Mouse (Mus musculus) stomach, embryonic 16.5 days (tissue): ENCODE measurements around the gene Hist1h2bk. TPM values are rescaled to one million over a fixed set of nuclear protein-coding genes. Genes with fewer than 3 reads are reported as not detected.
"Not testable (repeated sequence)": the region's sequence is repeated elsewhere in the genome, so short reads cannot be mapped to it uniquely, and the experiment has no call there.

Source experiments
- ATAC-seq: fragments of 200-750 bp; cut with Nextera tagmentation; 2 replicates; pipeline ENCODE4 v1.8.0; 2017; ENCODE audit warnings: moderate number of reproducible peaks, moderate TSS enrichment; ENCODE audit not compliant: insufficient read depth, low FRiP score
- H3K27ac ChIP-seq: fragments of 300-500 bp; sonication (generic); 2 replicates; pipeline ENCODE4 v1.5.1; 2014; ENCODE audit warnings: low read length
- H3K27me3 ChIP-seq: fragments of 300-500 bp; sonication (generic); 2 replicates; pipeline ENCODE4 v1.6.1; 2014; ENCODE audit warnings: low read length, control low read depth, mixed read lengths; ENCODE audit not compliant: control insufficient read depth, insufficient read depth
- H3K36me3 ChIP-seq: fragments of 300-500 bp; sonication (generic); 2 replicates; pipeline ENCODE4 v1.6.1; 2014; ENCODE audit warnings: low read length; ENCODE audit not compliant: control insufficient read depth, insufficient read depth
- H3K4me1 ChIP-seq: fragments of 300-500 bp; sonication (generic); 2 replicates; pipeline ENCODE4 v1.6.1; 2014; ENCODE audit warnings: low read length, control low read depth, mixed read lengths; ENCODE audit not compliant: control insufficient read depth, insufficient read depth
- H3K4me2 ChIP-seq: fragments of 300-500 bp; sonication (generic); 2 replicates; pipeline ENCODE4 v1.6.1; 2014; ENCODE audit warnings: low read depth, low read length, mixed read lengths
- H3K4me3 ChIP-seq: fragments of 300-500 bp; sonication (generic); replicated peaks from 2 replicates; pipeline ENCODE4 v1.5.1; 2014; ENCODE audit warnings: mild to moderate bottlenecking, low read length
- H3K9ac ChIP-seq: fragments of 300-500 bp; sonication (generic); 2 replicates; pipeline ENCODE4 v1.6.1; 2014; ENCODE audit warnings: low read length
- H3K9me3 ChIP-seq: fragments of 300-500 bp; sonication (generic); replicated peaks from 2 replicates; pipeline ENCODE4 v1.6.1; 2016; ENCODE audit warnings: low read length, control low read depth; ENCODE audit not compliant: control insufficient read depth
- WGBS: fragments of 180-500 bp; shearing (Covaris S2); extraction: QIAGEN DNeasy Blood & Tissue Kit; methylation state at CpG from one replicate; pipeline ENCODE4 v1.1.7; 2014; 5-methylcytosine and 5-hydroxymethylcytosine counted together
- microRNA-seq: library from miRNA; unstranded; fragments of <30 nt; microRNA quantifications from one replicate; pipeline ENCODE4, GENCODE M21; 2016
- polyA plus RNA-seq: library from polyadenylated mRNA; unstranded; fragments of >200 nt; fragmentation: Nextera tagmentation; extraction: Ambion mirVana; gene quantifications from 2 replicates; pipeline ENCODE4 v1.2.1, GENCODE M21; 2015

Hist1h2bk gene
- polyA plus RNA-seq, 1 experiment from 2014 or later = 2.6 TPM

GRCm38 (mm10) chr13:22051523-22051859, 15.8 kb downstream of the Hist1h2bk start:
- Histone ChIP-seq H3K4me1 (no peaks in the 10 kb centered on the region), H3K27ac (peak overlapping the region; percentile 85; the same call in 1 of the 2 replicates), H3K9ac (peak overlapping the region; percentile 80), H3K4me3 (peak overlapping the region; percentile 64), H3K4me2 (peak overlapping the region; percentile 80), H3K36me3 (no peaks in the 10 kb centered on the region), H3K27me3 (no peaks in the 10 kb centered on the region), H3K9me3 (no peaks in the 10 kb centered on the region)
- ATAC-seq = no peak
- WGBS = 5% methylated on average over 5 of the region's 5 CpGs

- WGBS = 88% methylated on average over 1 of the region's 1 CpGs
- Histone ChIP-seq H3K27ac (no peak overlapping the region), H3K4me3 (no peak overlapping the region), H3K4me2 (no peak overlapping the region), H3K36me3 (no peaks in the 10 kb centered on the region), H3K9ac (no peak overlapping the region), H3K27me3 (no peaks in the 10 kb centered on the region), H3K9me3 (no peaks in the 10 kb centered on the region), H3K4me1 (no peaks in the 10 kb centered on the region)
- no peak for ATAC-seq
Observed at GRCm38 (mm10) chr13:22053754-22054153, 18.1 kb downstream of the Hist1h2bk start.

GRCm38 (mm10) chr13:22061422-22061821, 25.8 kb downstream of the Hist1h2bk start:
- H3K4me1 ChIP-seq = no peaks in the 10 kb centered on the region
- no peak overlapping the region for H3K4me3 ChIP-seq
- no peaks in the 10 kb centered on the region for H3K27me3 ChIP-seq
- H3K9ac ChIP-seq = no peak overlapping the region
- no peaks in the 10 kb centered on the region for H3K36me3 ChIP-seq
- no peak overlapping the region for H3K4me2 ChIP-seq
- WGBS = 50% methylated on average over 1 of the region's 1 CpGs
- no peak overlapping the region for H3K27ac ChIP-seq
- peaks cover 2% of the 10 kb centered on the region; the same call in 1 of the 2 replicates for H3K9me3 ChIP-seq
- ATAC-seq = no peak

GRCm38 (mm10) chr13:22063468-22063867, 27.8 kb downstream of the Hist1h2bk start:
- H3K4me2 ChIP-seq = no peak overlapping the region
- H3K36me3 ChIP-seq = no peaks in the 10 kb centered on the region
- no peak overlapping the region for H3K9ac ChIP-seq
- 60% methylated on average over 1 of the region's 1 CpGs for WGBS
- no peak overlapping the region for H3K27ac ChIP-seq
- H3K4me3 ChIP-seq = no peak overlapping the region
- H3K9me3 ChIP-seq = peaks cover 4% of the 10 kb centered on the region; the same call in 1 of the 2 replicates
- ATAC-seq = no peak
- H3K4me1 ChIP-seq = no peaks in the 10 kb centered on the region
- H3K27me3 ChIP-seq = no peaks in the 10 kb centered on the region

- not testable (repeated sequence) for H3K27me3 ChIP-seq, ATAC-seq, H3K9ac ChIP-seq, H3K4me3 ChIP-seq, H3K9me3 ChIP-seq, H3K36me3 ChIP-seq, H3K27ac ChIP-seq, H3K4me1 ChIP-seq, H3K4me2 ChIP-seq
- WGBS = 81% methylated on average over 1 of the region's 1 CpGs
Observed at GRCm38 (mm10) chr13:22084140-22084539, 48.5 kb downstream of the Hist1h2bk start, which contains the start of gene Vmn1r188. Gene Vmn1r188 (plus strand): TSS chr13:22084440.

Small RNA genes lying within 50 kb of the gene (microRNA-seq; reads per million reads assigned to microRNA genes)
- not detected for gene Gm26300
- gene Gm44390 = 0.50 reads per million
- gene Gm44486 = not detected

Other genes with a start within 250 kb of the Hist1h2bk start
- 1.9 and 2.6 TPM in 2 replicates for gene Hist1h2an, start 248.7 kb upstream of the Hist1h2bk start, polyA plus RNA-seq
- gene Hist1h2bp, start 248.4 kb upstream of the Hist1h2bk start, polyA plus RNA-seq = 0.77 and 1.4 TPM in 2 replicates
- 9.1 and 14.2 TPM in 2 replicates for gene Hist1h2bq, start 225.7 kb upstream of the Hist1h2bk start, polyA plus RNA-seq
- gene Hist1h2ao, start 225.4 kb upstream of the Hist1h2bk start, polyA plus RNA-seq = 1.5 TPM in 1 of 2 replicates, not detected in the other
- gene Hist1h4m, start 224.1 kb upstream of the Hist1h2bk start, polyA plus RNA-seq = not detected in 2 replicates
- gene Hist1h4n, start 203.7 kb upstream of the Hist1h2bk start, polyA plus RNA-seq = 13.0 and 15.5 TPM in 2 replicates
- gene Hist1h2ap, start 202.4 kb upstream of the Hist1h2bk start, polyA plus RNA-seq = 1,905 and 2,657 TPM in 2 replicates
- 11.8 and 18.5 TPM in 2 replicates for gene Hist1h2br, start 202.1 kb upstream of the Hist1h2bk start, polyA plus RNA-seq
- gene Zfp184, start 90.8 kb upstream of the Hist1h2bk start, polyA plus RNA-seq = 5.3 and 6.2 TPM in 2 replicates
- gene Pom121l2, start 54.7 kb upstream of the Hist1h2bk start, polyA plus RNA-seq = 0.09 TPM in 1 of 2 replicates, not detected in the other
- 0.92 and 1.1 TPM in 2 replicates for gene Prss16, start 26.1 kb upstream of the Hist1h2bk start, polyA plus RNA-seq
- gene Hist1h2ah, start 302 bp upstream of the Hist1h2bk start, polyA plus RNA-seq = 10.9 TPM in 1 of 2 replicates, not detected in the other
- 13.4 and 15.5 TPM in 2 replicates for gene Hist1h4i, start 5.5 kb downstream of the Hist1h2bk start, polyA plus RNA-seq
- 17.8 and 25.3 TPM in 2 replicates for gene Hist1h2ag, start 7.1 kb downstream of the Hist1h2bk start, polyA plus RNA-seq
- gene Hist1h2bj, start 7.3 kb downstream of the Hist1h2bk start, polyA plus RNA-seq = 5.6 and 10.3 TPM in 2 replicates
- gene Vmn1r188, start 48.6 kb downstream of the Hist1h2bk start, polyA plus RNA-seq = not detected in 2 replicates
- not detected in 2 replicates for gene Vmn1r189, start 70.0 kb downstream of the Hist1h2bk start, polyA plus RNA-seq
- not detected in 2 replicates for gene Vmn1r191, start 148.1 kb downstream of the Hist1h2bk start, polyA plus RNA-seq
- not detected in 2 replicates for gene Vmn1r192, start 155.3 kb downstream of the Hist1h2bk start, polyA plus RNA-seq
- gene Vmn1r193, start 187.3 kb downstream of the Hist1h2bk start, polyA plus RNA-seq = not detected in 2 replicates
- not detected in 2 replicates for gene Vmn1r194, start 208.3 kb downstream of the Hist1h2bk start, polyA plus RNA-seq
- gene Vmn1r195, start 234.7 kb downstream of the Hist1h2bk start, polyA plus RNA-seq = not detected in 2 replicates